Mouse (Mus musculus) liver, adult (tissue): ENCODE measurements around the gene Dnajc16.

Experiments
- GATA4 ChIP-seq: IDR thresholded peaks from 2 replicates; pipeline ENCODE4 v1.6.1; 2014; ENCODE audit warnings: mild to moderate bottlenecking, low read length; ENCODE audit not compliant: insufficient replicate concordance

Gene Dnajc16

DNA sequence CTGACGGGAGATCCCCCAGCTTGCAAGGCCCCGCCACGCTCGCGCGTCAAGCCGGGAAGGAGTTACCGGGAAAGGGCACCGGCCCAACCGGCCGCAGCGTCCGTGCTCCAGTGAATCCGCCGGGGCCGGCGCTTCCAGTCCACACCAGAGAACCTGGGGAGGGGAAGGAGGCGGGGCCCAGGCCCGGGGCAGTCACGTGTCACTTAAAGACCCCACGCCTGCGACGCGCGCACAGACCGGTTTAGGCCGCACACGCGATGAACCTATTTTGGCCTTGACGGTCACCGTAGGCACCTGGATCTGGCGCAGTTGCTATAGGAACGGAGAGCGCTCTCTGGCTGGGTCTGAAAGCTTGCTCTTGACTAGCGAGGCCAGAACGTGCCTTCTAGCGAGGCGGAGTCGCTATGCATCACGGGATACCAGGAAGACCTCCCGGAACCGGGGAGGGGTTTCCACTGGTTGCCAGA is at the start of gene Dnajc16:
Gene Dnajc16 (minus strand): TSS at position 408 of the 467 bp plus-strand sequence.
- TF ChIP-seq GATA4 = peak; percentile 71; the same call in 1 of the 2 replicates

DNA sequence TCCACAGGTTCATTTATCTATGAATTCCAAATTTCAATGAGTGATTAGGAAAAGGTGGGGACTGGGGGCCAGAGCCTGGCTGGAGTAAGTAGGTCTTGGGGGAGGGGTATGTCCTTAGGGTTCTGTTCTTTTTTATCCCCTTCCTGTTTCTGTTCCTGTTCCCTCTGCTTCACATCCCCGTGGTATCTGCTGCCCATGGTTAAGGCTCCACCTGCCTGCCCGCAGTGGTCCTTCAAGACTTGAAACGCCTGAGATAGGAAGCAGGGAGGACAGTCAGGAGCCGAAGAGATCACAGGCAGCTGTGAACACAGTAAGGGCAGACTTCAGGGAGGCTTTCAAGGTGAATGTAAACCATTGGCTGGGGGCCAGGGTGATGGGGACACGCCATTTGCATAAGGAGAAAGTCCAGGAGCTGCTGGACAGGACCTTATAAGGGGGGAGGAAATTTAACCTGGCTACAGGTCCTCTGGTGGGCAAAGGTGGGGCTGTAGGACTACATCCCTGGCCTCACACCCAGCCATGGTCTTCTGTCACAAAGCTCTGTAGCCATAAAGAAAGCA is 43.9 kb upstream of the Dnajc16 start:
- no peak for TF ChIP-seq GATA4

DNA sequence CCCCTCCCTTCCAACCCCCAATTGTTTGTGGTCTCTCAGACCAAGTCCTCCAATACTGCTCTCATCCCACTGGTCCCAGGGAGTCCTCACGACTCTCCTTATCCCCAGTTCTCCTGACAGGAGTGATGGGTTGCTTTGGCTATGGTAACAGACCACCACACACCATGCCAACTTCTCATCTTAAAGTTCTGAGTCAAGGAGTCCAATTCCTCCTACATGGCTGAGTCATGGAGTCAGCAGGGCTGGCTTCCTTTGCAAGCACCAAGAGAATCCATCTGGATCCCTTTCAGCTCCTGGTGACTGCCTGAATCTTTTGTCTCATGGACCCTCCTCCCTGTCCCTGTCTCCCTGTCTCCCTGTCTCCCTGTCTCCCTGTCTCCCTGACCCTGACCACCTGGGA is 43.2 kb upstream of the Dnajc16 start:
- no peak for TF ChIP-seq GATA4

DNA sequence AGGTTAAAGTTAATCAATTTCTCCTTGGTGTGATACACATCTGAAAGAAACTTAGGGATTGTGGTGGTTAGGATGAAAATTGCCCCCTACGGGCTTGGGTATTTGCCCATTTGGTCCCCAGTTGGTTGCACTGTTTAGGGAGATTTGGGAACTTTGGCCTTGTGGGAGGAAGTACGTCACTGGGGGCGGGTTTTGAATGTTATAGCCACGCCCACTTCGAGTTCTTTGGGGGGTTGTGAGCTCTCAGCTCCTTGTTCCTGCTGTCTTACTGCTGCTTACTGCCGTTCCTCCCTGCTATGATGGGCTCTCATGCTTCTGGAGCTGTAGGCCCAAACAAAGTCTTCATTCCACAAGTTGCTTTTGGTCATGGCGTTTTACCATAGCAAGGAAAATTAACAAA is 40.6 kb upstream of the Dnajc16 start:
- no peak for TF ChIP-seq GATA4

DNA sequence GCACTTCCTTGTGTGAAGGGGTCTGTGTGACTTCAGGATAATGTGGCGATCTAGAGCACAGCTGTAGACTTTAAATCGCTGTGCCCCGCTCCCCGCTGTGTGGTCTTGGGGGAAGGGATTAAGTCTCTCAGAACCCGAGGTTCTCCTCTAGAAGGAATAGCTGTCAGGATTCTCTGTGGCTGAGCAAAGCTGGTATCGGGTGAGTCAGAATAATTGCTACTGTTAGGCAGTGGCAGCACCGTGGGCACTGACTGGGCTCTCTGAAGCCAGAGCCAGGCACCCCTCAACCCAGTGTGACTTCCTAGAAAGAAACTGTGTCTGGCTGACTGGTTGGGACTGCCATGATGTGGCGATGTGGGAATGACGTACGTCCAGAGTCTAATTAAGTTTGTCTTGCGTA is 39.6 kb upstream of the Dnajc16 start:
- no peak for TF ChIP-seq GATA4

DNA sequence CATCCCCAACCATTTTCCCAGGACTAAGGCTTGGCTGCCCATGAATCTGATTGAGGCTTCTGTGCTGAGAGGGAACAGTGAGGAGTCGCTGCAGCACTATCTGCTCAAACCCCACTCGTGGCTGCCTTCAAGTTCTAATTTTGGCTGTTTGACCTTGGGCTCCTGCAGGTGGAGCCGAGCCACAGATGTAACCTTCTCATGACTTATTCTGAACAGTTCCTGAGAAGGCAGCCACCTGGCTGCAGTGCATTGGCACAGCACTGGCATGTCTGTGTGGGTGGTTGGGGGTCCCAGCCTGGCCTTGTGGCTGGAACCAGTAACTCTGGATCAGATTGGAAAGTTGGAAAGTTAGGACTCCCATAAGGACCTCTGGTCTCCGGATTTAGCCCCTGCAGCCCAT is 37.4 kb upstream of the Dnajc16 start:
- no peak for TF ChIP-seq GATA4

DNA sequence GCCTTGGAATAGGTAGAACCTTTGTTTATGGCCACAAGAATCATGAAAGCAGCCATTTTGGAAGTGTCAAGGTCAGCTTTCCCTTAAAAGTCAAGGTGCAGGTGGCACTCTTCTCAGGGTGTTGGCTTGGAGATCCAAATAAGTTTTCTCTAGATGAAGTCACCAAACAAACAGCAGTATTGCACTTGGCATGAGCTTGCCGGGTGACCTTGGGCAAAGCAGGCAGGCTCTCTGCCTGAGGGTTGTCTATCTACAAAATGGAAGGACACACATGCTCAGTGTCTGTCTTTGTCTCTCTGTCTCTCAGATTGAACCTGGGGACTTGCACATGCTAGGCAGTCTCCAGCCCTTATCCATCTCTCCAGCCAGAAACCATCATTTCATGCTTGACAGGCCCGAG is 36.7 kb upstream of the Dnajc16 start:
- no peak for TF ChIP-seq GATA4

DNA sequence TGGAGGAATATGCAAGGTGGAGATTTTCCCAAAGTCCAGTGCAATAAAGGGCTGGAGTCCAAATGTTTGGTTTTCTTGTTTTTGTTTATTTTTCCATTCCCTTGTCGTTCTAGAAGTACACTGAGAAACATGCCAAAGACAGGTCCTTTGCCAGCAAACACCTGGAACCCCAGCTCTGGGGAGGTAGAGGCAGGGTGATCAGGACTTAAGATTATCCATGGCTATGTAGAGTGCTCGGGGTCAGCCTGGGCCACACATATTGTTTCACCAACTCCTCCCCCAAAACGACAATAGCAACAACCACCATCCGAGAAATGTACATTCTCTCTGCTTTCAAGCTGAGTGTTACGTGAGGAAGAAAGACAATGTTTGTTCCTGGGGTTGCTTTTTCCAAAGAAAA is 35.3 kb upstream of the Dnajc16 start, which contains the start of gene Cela2a:
Gene Cela2a (minus strand): TSS at position 101 of the 400 bp plus-strand sequence.
- TF ChIP-seq GATA4 = no peak

DNA sequence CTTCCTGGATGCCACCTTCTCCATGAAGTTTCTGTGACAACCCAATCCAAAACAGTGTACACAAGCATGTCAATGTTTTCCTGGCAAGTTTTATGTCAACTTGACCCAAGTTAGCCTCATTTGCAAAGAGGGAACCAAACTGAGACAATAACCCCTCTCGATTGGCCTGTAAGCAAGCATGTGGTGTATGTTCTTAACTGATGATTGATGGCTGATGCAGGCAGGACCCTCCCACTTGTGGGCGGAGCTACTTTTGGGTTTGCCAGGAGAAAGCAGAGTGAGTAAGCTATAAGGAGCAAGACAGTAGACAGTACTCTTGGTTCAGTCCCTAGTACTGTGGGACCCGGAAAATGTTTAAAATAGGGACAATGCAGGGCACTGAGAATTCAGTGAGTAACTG is 32.2 kb upstream of the Dnajc16 start:
- no peak for TF ChIP-seq GATA4

DNA sequence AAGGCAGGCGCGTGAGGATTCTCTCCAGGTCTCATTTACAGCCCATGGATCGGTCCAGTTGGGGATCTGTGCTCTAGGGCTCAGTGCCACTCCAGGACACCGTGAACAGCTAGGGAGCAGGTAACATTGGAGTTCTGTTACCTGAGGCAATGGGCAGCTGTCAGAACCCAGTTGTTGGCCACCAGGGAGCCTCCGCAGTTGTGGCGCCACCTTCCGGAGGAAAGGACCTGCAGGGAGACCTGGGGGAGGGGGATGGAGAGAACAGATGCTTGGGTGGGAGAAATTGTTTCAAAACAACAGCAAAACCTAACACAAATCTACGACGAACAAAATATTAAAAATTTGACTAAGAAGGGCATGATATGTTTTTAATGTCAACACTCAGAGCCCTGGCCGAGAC is 31.4 kb upstream of the Dnajc16 start:
- TF ChIP-seq GATA4 = no peak

DNA sequence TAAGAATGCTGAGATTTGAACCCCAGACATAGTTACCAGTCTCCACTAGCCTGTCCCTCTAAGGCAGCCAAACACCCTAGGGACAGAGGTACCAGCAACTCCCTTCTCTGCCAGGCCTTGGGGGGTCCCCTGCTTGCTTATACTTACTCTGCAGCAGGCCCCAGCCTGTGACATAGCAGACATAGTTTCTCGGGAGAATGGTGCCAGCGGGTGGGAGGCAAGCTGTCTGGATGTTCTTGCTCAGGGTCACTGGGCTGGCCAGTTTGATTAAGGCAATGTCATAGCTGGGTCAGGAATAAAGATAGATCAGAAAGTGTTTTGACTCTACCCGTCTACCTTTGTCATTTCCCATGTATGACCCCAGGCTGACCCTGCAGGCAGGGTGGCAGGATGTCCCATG is 30.4 kb upstream of the Dnajc16 start:
- TF ChIP-seq GATA4 = no peak

DNA sequence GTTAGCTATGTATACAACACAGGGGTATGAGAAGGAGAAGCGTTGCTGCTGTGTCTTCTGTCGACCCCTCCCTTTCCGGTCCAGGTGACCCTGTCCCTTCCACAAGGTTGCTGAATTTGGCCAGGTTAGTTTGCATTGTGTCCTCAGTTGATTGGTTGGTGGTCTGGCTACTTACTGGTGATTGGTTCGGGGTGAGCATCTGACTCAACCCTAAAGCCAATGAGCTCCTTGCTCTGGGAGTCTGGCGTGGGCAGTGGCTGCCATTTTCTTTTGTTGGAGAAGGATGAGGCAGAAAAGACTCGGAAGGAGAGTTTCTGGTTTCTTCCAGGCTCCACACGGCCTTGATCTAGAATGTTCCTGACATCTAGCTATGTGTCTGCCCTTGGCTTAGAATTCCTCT is 28.6 kb upstream of the Dnajc16 start:
- TF ChIP-seq GATA4 = no peak

DNA sequence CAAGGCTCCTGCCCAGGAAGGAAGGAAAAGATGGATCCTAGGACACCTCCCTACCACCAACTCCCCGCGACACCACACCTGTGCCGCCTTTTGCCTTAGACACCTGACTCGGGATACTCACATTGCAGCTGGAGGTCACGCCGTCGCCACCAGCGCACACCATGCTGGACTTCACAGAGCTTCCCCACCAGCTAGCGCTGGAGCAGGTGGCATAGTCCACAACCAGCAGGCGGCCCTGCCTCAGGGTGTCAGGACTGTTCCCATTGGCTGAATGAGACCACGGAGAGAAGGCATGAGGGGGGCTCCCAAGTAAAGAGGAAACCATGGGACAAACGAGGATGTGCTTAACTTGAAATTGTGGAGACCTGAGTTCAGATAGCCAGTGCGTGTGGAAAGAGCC is 28.1 kb upstream of the Dnajc16 start:
- no peak for TF ChIP-seq GATA4

DNA sequence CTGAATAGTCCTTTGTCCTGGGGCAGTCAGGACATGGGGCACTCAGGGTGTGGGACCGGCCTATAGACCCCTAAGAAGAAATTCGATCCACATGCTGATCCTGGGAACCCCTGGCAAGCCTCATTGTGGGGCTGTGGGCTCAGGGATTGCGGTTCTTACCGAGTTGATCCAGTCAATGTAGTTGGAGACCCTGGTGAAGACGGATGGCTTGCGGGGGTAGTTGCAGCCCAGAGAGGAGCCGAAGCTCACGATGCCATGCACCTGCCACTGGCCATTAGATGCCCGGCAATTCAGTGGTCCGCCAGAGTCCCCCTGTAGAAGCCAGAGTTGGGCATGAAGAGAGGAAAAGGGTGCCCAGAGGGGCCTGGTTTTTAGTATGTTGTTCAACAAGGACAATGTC is 27.0 kb upstream of the Dnajc16 start:
- TF ChIP-seq GATA4 = no peak

DNA sequence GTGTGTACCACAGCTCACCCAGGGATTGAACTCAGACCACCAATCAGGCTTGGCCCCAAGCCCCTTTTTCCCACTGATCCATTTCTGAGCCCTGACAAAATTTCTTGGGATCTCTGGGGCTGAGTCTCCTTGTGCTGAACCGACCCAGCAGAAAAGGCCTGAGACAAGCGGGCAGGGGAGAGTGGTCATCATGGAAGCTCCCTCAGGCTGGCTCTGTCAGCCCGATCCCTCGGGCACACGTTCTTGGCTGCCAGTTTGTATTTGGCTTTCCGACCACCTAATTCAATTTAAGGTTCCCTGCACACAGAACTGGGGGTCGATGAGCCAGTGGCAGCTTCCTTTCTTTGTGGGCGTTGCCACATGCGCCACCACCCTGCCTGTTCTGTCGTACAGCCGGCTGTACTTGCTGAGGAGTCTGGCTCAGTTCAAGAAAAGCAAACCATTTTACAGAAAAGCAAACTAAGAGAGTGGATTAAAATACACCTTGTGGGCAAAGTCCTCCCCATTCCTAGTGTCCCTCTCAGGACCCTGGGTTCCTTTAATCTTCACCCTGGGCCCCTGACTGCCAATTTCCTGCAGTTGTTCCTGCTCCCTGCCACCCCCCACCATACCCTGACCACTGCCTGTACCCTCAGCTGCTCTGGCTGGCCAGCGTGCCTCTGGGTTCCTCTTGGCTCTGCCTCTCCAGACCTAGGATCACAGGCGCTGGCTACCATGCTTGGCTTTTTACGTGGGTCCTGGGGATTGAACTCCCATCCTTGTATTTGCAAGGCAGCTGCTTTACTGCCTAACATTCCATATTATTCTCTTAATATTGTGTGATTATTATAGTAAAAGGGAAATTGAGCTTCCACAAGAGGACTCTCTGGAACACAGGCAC is 26.3 kb upstream of the Dnajc16 start:
- TF ChIP-seq GATA4 = no peak

DNA sequence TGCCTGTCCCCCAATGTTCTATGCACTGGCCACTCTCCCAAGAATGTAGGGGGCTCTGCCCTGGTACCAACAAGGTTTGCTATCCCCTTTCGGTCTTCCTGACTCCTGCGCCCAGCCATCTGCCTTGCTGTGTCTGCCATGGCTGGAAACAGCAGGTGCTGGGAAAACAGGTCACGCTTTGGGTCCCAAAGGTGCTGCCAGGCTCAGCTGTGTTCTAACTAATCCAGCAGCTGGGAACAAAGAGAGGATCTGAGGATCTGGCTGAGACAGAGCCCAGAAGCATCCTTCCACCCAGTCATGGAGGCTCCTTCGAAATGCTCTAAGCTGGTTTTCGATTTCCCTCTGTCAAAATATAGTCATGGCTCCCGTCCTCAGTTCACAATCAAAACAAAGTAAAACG is 25.5 kb upstream of the Dnajc16 start:
- no peak for TF ChIP-seq GATA4
